Mouse (Mus musculus) hindbrain, embryonic 10.5 days (tissue): ENCODE results near the gene Cdk20. TPM values are rescaled to one million over a fixed set of nuclear protein-coding genes. Genes with fewer than 3 reads are reported as not detected.
A peak's percentile ranks its signal among the peaks of the same experiment; 100 is the strongest.

Source experiments
- DNase-seq: peaks from one replicate; pipeline ENCODE4 v3.0.0-alpha.2; 2017; ENCODE audit warnings: low spot score
- H3K27ac ChIP-seq: fragments of 300-500 bp; sonication (generic); 2 replicates; pipeline ENCODE4 v1.5.1; 2016; ENCODE audit warnings: mild to moderate bottlenecking, moderate library complexity
- H3K27me3 ChIP-seq: fragments of 300-500 bp; sonication (generic); 2 replicates; pipeline ENCODE4 v1.6.1; 2016; ENCODE audit warnings: mild to moderate bottlenecking; ENCODE audit not compliant: poor library complexity, insufficient read depth, severe bottlenecking
- H3K36me3 ChIP-seq: fragments of 300-500 bp; sonication (generic); 2 replicates; pipeline ENCODE4 v1.6.1; 2016; ENCODE audit warnings: mild to moderate bottlenecking, moderate library complexity
- H3K4me1 ChIP-seq: fragments of 300-500 bp; sonication (generic); replicated peaks from 2 replicates; pipeline ENCODE4 v1.6.1; 2016; ENCODE audit warnings: mild to moderate bottlenecking
- H3K4me3 ChIP-seq: fragments of 300-500 bp; sonication (generic); 2 replicates; pipeline ENCODE4 v1.5.1; 2016; ENCODE audit warnings: mild to moderate bottlenecking, moderate library complexity
- H3K9me3 ChIP-seq: fragments of 300-500 bp; sonication (generic); 2 replicates; pipeline ENCODE4 v1.6.1; 2016; ENCODE audit warnings: mild to moderate bottlenecking, moderate library complexity
- WGBS: fragments of 180-500 bp; shearing (Covaris S2); methylation state at CpG from one replicate; pipeline ENCODE4 v1.1.7; 2016; 5-methylcytosine and 5-hydroxymethylcytosine counted together
- polyA plus RNA-seq: library from polyadenylated mRNA; unstranded; fragments of >200 nt; fragmentation: Nextera tagmentation; extraction: Ambion mirVana; gene quantifications from 2 replicates; pipeline ENCODE4 v1.2.1, GENCODE M21; 2016

Cdk20 gene
- 10.6 TPM in 2 replicates for polyA plus RNA-seq

DNA sequence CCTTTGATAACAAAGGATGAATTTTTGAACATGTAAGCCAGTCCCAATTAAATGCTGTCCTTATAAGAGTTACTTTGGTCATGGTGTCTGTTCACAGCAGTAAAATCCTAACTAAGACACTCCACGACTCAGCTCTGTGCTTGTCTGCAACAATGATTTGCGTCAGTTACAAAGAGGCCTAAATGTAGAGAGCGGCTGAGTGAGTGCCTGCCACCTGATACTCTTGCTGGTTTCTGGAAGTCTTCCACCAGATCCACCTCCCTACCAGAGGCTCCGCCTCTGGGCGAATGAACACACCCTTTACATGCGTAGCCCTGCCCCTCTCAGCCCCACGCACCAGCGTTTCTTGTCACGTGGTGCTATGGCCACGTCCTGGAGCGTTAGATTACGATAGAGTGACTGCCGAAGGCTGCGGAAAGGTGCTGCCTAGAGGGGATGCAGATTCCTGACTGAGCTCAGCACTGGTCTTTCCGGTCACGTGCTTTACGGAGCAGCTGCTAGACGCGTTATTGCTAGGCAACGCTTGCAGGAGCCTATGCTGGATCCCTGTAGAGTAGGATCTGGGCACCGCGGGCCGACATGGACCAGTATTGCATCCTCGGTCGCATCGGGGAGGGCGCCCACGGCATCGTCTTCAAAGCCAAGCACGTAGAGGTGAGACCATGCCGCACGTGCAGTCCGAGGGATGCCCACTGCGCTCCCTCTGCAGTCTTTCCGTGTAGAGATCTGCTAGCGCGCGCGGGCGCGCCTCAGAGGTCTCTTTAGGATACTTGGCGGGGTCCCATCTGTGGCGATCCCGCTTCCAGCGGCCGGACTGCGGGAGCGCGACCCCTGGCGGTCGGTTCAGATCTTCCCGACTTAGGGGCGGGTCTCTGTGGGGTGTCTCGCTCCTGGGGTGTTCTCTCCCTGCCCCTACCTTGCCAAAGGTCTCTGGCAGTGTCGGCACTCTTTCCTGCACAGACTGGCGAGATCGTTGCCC is at the start of gene Cdk20:
TSS of gene Cdk20 (plus strand) at position 298 of the 979 bp plus-strand sequence.
- Histone ChIP-seq H3K27ac (peak within 1 kb of the TSS; percentile 92), H3K4me1 (peaks cover 17% of the 10 kb centered on the region), H3K4me3 (peak within 1 kb of the TSS; percentile 73), H3K36me3 (0 out of 2 replicates have a peak, but pooled peaks cover 3% of the 10 kb centered on the region), H3K9me3 (no peaks in the 10 kb centered on the region), H3K27me3 (no peaks in the 10 kb centered on the region)
- WGBS = under 1% methylated on average over 57 of the region's 57 CpGs
- DNase-seq = peak; percentile 93

GRCm38 (mm10) chr13:64384937-64385336 is 47.2 kb upstream of the Cdk20 start:
- H3K4me1 ChIP-seq = no peaks in the 10 kb centered on the region; the same call in 1 of the 2 replicates
- no peak overlapping the region for H3K4me3 ChIP-seq
- no peaks in the 10 kb centered on the region for H3K9me3 ChIP-seq
- H3K27ac ChIP-seq = no peak overlapping the region
- no peaks in the 10 kb centered on the region for H3K36me3 ChIP-seq
- WGBS = 92% methylated on average over 3 of the region's 3 CpGs
- no peaks in the 10 kb centered on the region for H3K27me3 ChIP-seq
- DNase-seq = no peak

- no peaks in the 10 kb centered on the region for H3K27me3 ChIP-seq
- 40% methylated on average over 2 of the region's 2 CpGs for WGBS
- H3K4me1 ChIP-seq = no peaks in the 10 kb centered on the region; the same call in 1 of the 2 replicates
- no peaks in the 10 kb centered on the region for H3K36me3 ChIP-seq
- H3K9me3 ChIP-seq = no peaks in the 10 kb centered on the region
- no peak for DNase-seq
- no peak overlapping the region for H3K4me3 ChIP-seq
- H3K27ac ChIP-seq = no peak overlapping the region
Observed at GRCm38 (mm10) chr13:64386048-64386447, 46.1 kb upstream of the Cdk20 start.

GRCm38 (mm10) chr13:64388415-64388814 is 43.7 kb upstream of the Cdk20 start:
- Histone ChIP-seq H3K27me3 (no peaks in the 10 kb centered on the region), H3K27ac (no peak overlapping the region), H3K9me3 (no peaks in the 10 kb centered on the region), H3K36me3 (no peaks in the 10 kb centered on the region), H3K4me3 (no peak overlapping the region), H3K4me1 (no peaks in the 10 kb centered on the region; the same call in 1 of the 2 replicates)
- WGBS = 80% methylated on average over 4 of the region's 4 CpGs
- DNase-seq = no peak

- Histone ChIP-seq H3K27ac (no peak overlapping the region), H3K9me3 (no peaks in the 10 kb centered on the region), H3K4me1 (0 out of 2 replicates have a peak, but pooled peaks cover 3% of the 10 kb centered on the region), H3K27me3 (no peaks in the 10 kb centered on the region), H3K36me3 (no peaks in the 10 kb centered on the region), H3K4me3 (no peak overlapping the region)
- no peak for DNase-seq
- WGBS = 73% methylated on average over 8 of the region's 8 CpGs
Observed at GRCm38 (mm10) chr13:64396979-64397378, 35.1 kb upstream of the Cdk20 start.

GRCm38 (mm10) chr13:64398065-64398464 is 34.0 kb upstream of the Cdk20 start:
- DNase-seq = no peak
- no peaks in the 10 kb centered on the region for H3K36me3 ChIP-seq
- WGBS = 91% methylated on average over 1 of the region's 1 CpGs
- H3K4me1 ChIP-seq = 0 out of 2 replicates have a peak, but pooled peaks cover 3% of the 10 kb centered on the region
- H3K27me3 ChIP-seq = no peaks in the 10 kb centered on the region
- no peak overlapping the region for H3K27ac ChIP-seq
- no peak overlapping the region for H3K4me3 ChIP-seq
- no peaks in the 10 kb centered on the region for H3K9me3 ChIP-seq

DNA sequence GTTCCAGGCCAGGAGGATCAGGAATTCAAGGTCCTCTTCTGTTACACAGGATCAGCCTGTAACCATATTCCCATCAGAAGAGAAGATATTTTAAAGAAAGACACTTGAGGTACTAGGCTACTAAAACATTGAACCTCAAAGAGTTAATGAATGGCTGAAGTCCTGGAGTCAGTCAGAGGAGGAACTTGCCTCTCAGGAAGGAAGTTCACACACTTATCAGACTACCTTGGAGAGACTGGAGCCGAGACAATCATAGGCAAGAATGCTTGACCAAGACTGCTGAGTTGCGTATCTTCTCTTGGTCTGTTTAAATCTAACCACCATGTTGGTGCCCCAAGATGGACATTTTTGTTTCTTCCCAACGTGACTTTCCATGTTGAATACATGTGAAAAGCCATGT is 32.2 kb upstream of the Cdk20 start:
- H3K27me3 ChIP-seq = no peaks in the 10 kb centered on the region
- no peak overlapping the region for H3K27ac ChIP-seq
- H3K4me3 ChIP-seq = no peak overlapping the region
- no peak for DNase-seq
- 0 out of 2 replicates have a peak, but pooled peaks cover 3% of the 10 kb centered on the region for H3K4me1 ChIP-seq
- H3K9me3 ChIP-seq = no peaks in the 10 kb centered on the region
- H3K36me3 ChIP-seq = no peaks in the 10 kb centered on the region
- WGBS = 88% methylated on average over 3 of the region's 3 CpGs

- no peaks in the 10 kb centered on the region for H3K27me3 ChIP-seq
- no peaks in the 10 kb centered on the region for H3K9me3 ChIP-seq
- 0 out of 2 replicates have a peak, but pooled peaks cover 3% of the 10 kb centered on the region for H3K4me1 ChIP-seq
- no peak for DNase-seq
- 67% methylated on average over 7 of the region's 7 CpGs for WGBS
- H3K27ac ChIP-seq = no peak overlapping the region
- H3K4me3 ChIP-seq = no peak overlapping the region
- H3K36me3 ChIP-seq = no peaks in the 10 kb centered on the region
Observed at GRCm38 (mm10) chr13:64400801-64401361, 31.2 kb upstream of the Cdk20 start.

DNA sequence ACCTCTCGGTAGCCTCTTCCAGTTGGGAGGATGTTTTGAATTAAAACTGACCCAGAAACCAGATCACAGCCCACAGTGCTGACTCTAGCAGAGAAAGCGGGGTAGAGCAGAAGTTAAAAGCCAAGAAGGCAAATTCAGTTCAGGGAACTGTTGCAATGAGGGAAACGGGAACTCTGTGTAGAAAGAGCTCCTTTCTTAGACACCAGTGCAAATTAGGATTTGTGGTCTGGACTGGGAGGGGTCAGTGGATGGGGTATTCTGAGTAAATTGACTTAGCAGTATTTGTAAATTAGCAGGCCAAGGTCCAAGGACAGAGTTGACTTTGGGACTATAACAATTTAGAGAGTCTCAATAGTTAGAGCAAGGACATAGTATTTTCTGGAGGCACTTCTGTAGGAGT is 30.1 kb upstream of the Cdk20 start:
- H3K9me3 ChIP-seq = no peaks in the 10 kb centered on the region
- H3K36me3 ChIP-seq = no peaks in the 10 kb centered on the region
- no peak for DNase-seq
- 0 out of 2 replicates have a peak, but pooled peaks cover 3% of the 10 kb centered on the region for H3K4me1 ChIP-seq
- H3K27ac ChIP-seq = no peak overlapping the region
- H3K4me3 ChIP-seq = no peak overlapping the region
- no peaks in the 10 kb centered on the region for H3K27me3 ChIP-seq
- WGBS = 62% methylated on average over 3 of the region's 3 CpGs

- H3K4me1 ChIP-seq = 0 out of 2 replicates have a peak, but pooled peaks cover 3% of the 10 kb centered on the region
- H3K36me3 ChIP-seq = no peaks in the 10 kb centered on the region
- DNase-seq = no peak
- no peaks in the 10 kb centered on the region for H3K9me3 ChIP-seq
- no peak overlapping the region for H3K4me3 ChIP-seq
- H3K27ac ChIP-seq = no peak overlapping the region
- WGBS = 89% methylated on average over 10 of the region's 10 CpGs
- H3K27me3 ChIP-seq = no peaks in the 10 kb centered on the region
Observed at GRCm38 (mm10) chr13:64402504-64402949, 29.6 kb upstream of the Cdk20 start.

DNA sequence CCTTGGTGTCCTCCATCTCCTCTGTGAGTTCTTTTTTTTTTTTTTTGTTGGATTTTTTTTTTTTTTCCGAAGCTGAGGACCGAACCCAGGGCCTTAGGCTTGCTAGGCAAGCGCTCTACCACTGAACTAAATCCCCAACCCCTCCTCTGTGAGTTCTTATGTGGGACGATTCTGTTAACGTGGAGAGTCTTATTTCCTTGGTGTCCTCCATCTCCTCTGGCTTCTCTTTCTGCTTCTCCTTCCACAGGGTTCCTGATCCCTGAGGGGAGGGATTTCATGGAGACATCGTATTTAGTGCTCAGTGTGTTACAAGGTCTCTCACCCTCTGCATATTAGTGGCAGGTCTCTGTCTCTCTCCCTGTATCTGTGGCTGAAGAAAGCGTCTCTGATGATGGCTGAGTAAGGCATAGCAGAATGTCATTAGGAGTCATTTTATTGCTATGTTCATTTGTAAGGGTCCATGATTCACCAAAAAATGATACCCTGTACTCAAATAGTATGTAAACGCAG is 29.1 kb upstream of the Cdk20 start:
- DNase-seq = no peak
- Histone ChIP-seq H3K4me1 (0 out of 2 replicates have a peak, but pooled peaks cover 3% of the 10 kb centered on the region), H3K27ac (no peak overlapping the region), H3K9me3 (no peaks in the 10 kb centered on the region), H3K27me3 (no peaks in the 10 kb centered on the region), H3K36me3 (no peaks in the 10 kb centered on the region), H3K4me3 (no peak overlapping the region)
- 89% methylated on average over 8 of the region's 8 CpGs for WGBS

GRCm38 (mm10) chr13:64403519-64403918 is 28.6 kb upstream of the Cdk20 start:
- 64% methylated on average over 3 of the region's 3 CpGs for WGBS
- Histone ChIP-seq H3K4me1 (0 out of 2 replicates have a peak, but pooled peaks cover 3% of the 10 kb centered on the region), H3K27ac (no peak overlapping the region), H3K4me3 (no peak overlapping the region), H3K9me3 (no peaks in the 10 kb centered on the region), H3K27me3 (no peaks in the 10 kb centered on the region), H3K36me3 (no peaks in the 10 kb centered on the region)
- DNase-seq = no peak
